Mouse (Mus musculus) embryonic facial prominence, embryonic 14.5 days (tissue): ENCODE measurements around the gene Ep300. TPM values are rescaled to one million over a fixed set of nuclear protein-coding genes. Genes with fewer than 3 reads are reported as not detected.
A peak's percentile ranks its signal among the peaks of the same experiment; 100 is the strongest.

Experiments used
- ATAC-seq: fragments of 200-750 bp; cut with Nextera tagmentation; 2 replicates; pipeline ENCODE4 v1.8.0; 2017; ENCODE audit warnings: low read depth, moderate number of reproducible peaks, moderate TSS enrichment
- DNase-seq: peaks from one replicate; pipeline ENCODE4 v3.0.0-alpha.2; 2015; ENCODE audit warnings: low spot score
- H3K27ac ChIP-seq: fragments of 300-500 bp; sonication (generic); replicated peaks from 2 replicates; pipeline ENCODE4 v1.5.1; 2014; ENCODE audit warnings: low read depth, mild to moderate bottlenecking, low read length, moderate library complexity
- H3K27me3 ChIP-seq: fragments of 300-500 bp; sonication (generic); replicated peaks from 2 replicates; pipeline ENCODE4 v1.6.1; 2014; ENCODE audit warnings: low read length; ENCODE audit not compliant: control insufficient read depth, insufficient read depth
- H3K36me3 ChIP-seq: fragments of 300-500 bp; sonication (generic); 2 replicates; pipeline ENCODE4 v1.6.1; 2014; ENCODE audit warnings: low read length, mixed read lengths; ENCODE audit not compliant: control insufficient read depth, insufficient read depth
- H3K4me1 ChIP-seq: fragments of 300-500 bp; sonication (generic); 2 replicates; pipeline ENCODE4 v1.6.1; 2014; ENCODE audit warnings: antibody characterized with exemption, low read length; ENCODE audit not compliant: control insufficient read depth, insufficient read depth
- H3K4me2 ChIP-seq: fragments of 300-500 bp; sonication (generic); 2 replicates; pipeline ENCODE4 v1.6.1; 2014; ENCODE audit warnings: low read depth, mild to moderate bottlenecking, low read length, moderate library complexity, mixed read lengths
- H3K4me3 ChIP-seq: fragments of 300-500 bp; sonication (generic); 2 replicates; pipeline ENCODE4 v1.5.1; 2014; ENCODE audit warnings: low read depth, mild to moderate bottlenecking, low read length
- H3K9ac ChIP-seq: fragments of 300-500 bp; sonication (generic); 2 replicates; pipeline ENCODE4 v1.6.1; 2014; ENCODE audit warnings: low read depth, mild to moderate bottlenecking, low read length, moderate library complexity, mixed read lengths
- H3K9me3 ChIP-seq: fragments of 300-500 bp; sonication (generic); 2 replicates; pipeline ENCODE4 v1.6.1; 2016; ENCODE audit warnings: low read length; ENCODE audit not compliant: control insufficient read depth
- WGBS: fragments of 180-500 bp; shearing (Covaris S2); extraction: QIAGEN DNeasy Blood & Tissue Kit; methylation state at CpG from one replicate; pipeline ENCODE4 v1.1.7; 2014; 5-methylcytosine and 5-hydroxymethylcytosine counted together
- polyA plus RNA-seq: library from polyadenylated mRNA; unstranded; fragments of >200 nt; fragmentation: Nextera tagmentation; extraction: Ambion mirVana; gene quantifications from 2 replicates; pipeline ENCODE4 v1.2.1, GENCODE M21; 2014

Ep300 gene
- polyA plus RNA-seq, 1 experiment from 2014 or later = 22.7 TPM

DNA sequence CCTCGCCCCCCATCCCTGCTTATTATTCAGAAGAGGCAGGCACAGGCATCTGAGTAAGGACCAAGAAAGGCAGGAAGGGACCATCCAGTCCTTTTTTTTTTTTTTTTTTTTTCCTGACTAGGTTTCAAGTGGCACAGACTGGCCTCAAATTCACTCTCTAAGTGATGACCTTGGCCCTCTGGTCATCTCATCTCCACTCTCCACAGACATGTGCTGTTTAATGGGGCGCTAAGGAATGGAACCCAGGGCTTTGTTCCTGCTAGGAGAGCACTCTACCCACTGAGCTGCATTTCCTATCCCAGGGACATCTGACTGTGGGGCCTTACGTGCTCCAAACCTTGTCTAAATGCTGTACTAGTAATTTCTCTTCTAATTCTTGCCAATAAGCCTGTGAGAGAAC is 29.2 kb upstream of the Ep300 start:
- Histone ChIP-seq H3K27me3 (no peaks in the 10 kb centered on the region), H3K36me3 (no peaks in the 10 kb centered on the region), H3K27ac (no peak overlapping the region), H3K9me3 (no peaks in the 10 kb centered on the region), H3K4me1 (no peaks in the 10 kb centered on the region), H3K4me2 (no peak overlapping the region), H3K4me3 (no peak overlapping the region), H3K9ac (no peak overlapping the region)
- DNase-seq (no peak), ATAC-seq (no peak)
- WGBS = 69% methylated on average over 3 of the region's 3 CpGs

DNA sequence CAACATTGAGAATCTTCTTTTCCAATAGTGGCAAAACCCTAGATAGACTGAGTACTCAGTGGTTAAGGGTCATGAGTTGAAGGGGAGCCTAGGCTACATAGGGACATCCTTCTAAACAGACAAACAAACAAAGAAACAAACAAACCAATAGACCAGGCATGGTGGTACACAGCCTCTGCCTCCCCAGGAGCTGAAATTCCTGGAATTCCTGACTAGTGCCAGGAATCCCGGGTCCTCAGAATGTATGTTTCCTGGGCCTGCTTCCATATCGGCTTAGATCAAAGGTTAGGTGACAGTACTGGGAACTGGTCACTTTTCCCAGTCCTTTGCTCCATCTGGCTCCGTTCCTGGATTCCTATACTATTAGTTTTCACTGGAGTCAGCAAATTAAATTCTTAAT is 23.6 kb upstream of the Ep300 start:
- DNase-seq (no peak), ATAC-seq (no peak)
- Histone ChIP-seq H3K9me3 (no peaks in the 10 kb centered on the region), H3K9ac (no peak overlapping the region), H3K27me3 (no peaks in the 10 kb centered on the region), H3K4me3 (no peak overlapping the region), H3K36me3 (no peaks in the 10 kb centered on the region), H3K4me2 (no peak overlapping the region), H3K27ac (no peak overlapping the region), H3K4me1 (no peaks in the 10 kb centered on the region)
- 48% methylated on average over 3 of the region's 3 CpGs for WGBS

DNA sequence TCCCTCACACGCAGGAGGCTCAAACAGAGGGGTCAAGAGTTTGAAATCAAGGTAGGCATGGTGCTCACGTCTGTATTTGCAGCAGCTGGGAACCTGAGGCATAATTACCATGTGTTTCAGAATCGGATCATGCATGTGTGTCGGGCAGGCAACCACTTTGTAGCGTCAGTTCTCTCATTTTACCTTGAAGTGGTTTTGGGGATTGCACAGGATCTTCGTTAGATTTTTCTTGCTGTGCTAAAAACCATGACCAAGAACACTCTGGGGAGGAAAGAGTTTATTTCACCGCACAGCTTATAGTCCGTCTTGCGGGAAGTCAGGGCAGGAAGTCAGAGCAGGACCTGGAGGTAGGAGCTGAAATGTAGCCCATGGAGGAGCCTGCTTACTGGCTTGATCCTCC is 23.2 kb upstream of the Ep300 start:
- Histone ChIP-seq H3K27ac (no peak overlapping the region), H3K27me3 (no peaks in the 10 kb centered on the region), H3K9ac (no peak overlapping the region), H3K9me3 (no peaks in the 10 kb centered on the region), H3K4me1 (no peaks in the 10 kb centered on the region), H3K36me3 (no peaks in the 10 kb centered on the region), H3K4me2 (no peak overlapping the region), H3K4me3 (no peak overlapping the region)
- no peak for ATAC-seq
- DNase-seq = no peak
- 67% methylated on average over 9 of the region's 9 CpGs for WGBS

DNA sequence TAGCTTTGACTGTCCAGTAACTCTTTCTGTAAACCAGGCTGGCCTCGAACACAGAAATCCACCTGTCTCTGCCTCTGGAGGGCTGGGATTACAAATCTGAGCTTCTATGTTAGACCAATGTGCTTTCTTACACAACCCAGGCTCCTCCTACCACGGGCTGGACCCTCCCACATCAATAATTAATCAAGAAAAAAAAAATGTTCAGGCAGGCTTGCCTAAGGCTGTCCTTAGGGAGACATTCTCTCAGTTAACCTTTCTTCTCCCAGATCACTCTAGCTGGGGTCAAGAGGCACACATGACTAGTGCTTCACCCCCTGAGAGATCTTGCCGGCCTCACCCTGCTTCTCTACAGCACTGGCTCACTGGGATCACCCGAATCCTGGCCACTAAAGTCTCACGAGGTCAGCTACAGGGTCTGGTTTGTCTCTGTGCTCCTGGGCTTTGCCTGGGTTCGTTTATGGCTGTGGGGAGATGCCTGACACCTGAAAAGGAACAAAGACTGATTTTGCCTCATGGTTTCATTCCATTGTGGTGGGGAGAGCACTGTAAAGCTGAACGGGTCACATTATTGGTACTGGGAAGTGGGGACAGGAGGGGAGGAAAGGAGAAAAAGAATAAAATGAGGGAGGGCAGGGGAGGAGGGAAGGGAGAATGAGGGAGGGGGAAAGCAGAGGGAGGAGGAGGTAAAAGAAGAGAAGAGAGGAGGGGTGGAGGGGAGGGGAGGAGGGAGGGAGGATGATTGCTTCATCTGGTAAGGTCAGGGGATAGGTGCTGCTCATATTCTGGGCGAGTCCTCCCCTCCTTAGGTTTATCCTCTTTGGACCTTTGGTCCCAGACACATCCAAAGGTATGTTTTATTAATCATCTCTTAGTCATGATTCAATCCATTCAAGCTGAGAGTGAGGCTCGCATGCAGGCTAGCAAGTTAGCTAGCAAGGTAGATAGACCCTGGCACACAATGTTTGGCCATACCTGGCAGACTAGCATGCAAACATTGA is 22.4 kb upstream of the Ep300 start:
- DNase-seq = no peak
- H3K27me3 ChIP-seq = no peaks in the 10 kb centered on the region
- WGBS = 52% methylated on average over 9 of the region's 9 CpGs

DNA sequence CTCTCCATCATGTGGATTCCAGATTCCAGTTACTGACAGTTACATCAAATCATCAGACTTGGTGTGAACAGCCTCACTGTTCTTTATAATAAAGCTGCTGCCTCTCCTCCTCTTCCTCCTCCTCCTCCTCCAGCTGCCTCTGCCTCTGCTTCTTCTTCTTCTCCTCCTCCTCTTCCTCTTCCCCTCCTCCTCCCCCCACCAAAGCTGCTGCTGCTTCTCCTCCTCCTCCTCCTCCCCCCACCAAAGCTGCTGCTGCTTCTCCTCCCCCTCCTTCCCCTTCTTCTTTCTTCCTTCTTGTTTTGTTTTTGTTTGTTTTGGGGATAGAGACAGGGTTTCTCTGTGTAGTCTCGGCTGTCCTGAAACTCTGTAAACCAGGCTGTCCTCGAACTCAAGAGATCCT is 17.1 kb upstream of the Ep300 start:
- Histone ChIP-seq H3K9me3 (no peaks in the 10 kb centered on the region), H3K9ac (no peak overlapping the region), H3K27me3 (no peaks in the 10 kb centered on the region), H3K4me1 (no peaks in the 10 kb centered on the region), H3K27ac (no peak overlapping the region), H3K4me2 (no peak overlapping the region), H3K36me3 (no peaks in the 10 kb centered on the region), H3K4me3 (no peak overlapping the region)
- 30% methylated on average over 2 of the region's 2 CpGs for WGBS
- no peak for ATAC-seq
- DNase-seq = no peak

More for the DNA sequence above, 22.4 kb upstream of the Ep300 start:
- Histone ChIP-seq H3K27ac (no peak overlapping the region), H3K36me3 (no peaks in the 10 kb centered on the region), H3K4me2 (no peak overlapping the region), H3K4me1 (no peaks in the 10 kb centered on the region), H3K9ac (no peak overlapping the region), H3K9me3 (no peaks in the 10 kb centered on the region), H3K4me3 (no peak overlapping the region)
- ATAC-seq = no peak

DNA sequence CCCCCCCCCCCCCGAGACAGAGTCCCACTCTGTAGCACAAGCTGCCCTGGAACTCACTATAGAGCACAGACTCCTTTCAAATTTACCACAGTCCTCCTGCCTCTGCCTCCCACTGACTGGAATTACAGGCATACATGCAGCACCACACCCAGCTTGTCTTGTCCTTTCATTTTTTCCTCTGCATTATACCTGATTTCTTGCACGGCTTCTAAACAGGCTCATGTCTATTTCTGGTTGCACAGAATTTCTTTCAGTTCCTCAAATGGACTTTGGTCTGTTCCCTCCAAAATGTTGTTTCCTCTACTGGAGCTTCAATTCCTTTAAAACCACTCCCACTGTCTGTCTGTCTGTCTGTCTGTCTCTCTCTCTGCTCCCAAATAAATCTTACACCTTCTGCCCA is 16.6 kb upstream of the Ep300 start:
- Histone ChIP-seq H3K4me1 (no peaks in the 10 kb centered on the region), H3K9ac (no peak overlapping the region), H3K27ac (no peak overlapping the region), H3K9me3 (no peaks in the 10 kb centered on the region), H3K27me3 (no peaks in the 10 kb centered on the region), H3K4me3 (no peak overlapping the region), H3K4me2 (no peak overlapping the region), H3K36me3 (no peaks in the 10 kb centered on the region)
- DNase-seq (no peak), ATAC-seq (no peak)
- 87% methylated on average over 1 of the region's 2 CpGs for WGBS

DNA sequence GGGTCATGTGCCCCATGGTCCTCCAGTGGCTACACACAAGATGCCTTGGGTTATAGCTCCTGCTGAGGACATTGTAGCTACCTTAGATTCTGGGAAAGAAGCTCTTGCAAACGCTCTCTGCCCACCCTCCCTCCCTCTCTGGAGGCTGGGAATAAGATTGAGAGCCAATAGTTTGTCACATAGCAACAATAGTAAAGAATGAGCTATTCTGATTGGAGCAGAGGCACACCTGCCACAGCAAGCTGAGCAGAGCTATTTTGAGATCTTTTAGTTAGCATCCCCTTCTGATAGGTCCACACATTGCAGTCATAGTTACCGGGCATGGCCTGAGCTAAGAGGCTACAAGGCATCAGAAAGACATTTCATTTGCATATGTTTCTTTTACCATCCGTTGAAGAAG is 8.2 kb upstream of the Ep300 start:
- Histone ChIP-seq H3K9me3 (no peaks in the 10 kb centered on the region), H3K27ac (no peak overlapping the region), H3K4me2 (no peak overlapping the region), H3K27me3 (no peaks in the 10 kb centered on the region), H3K36me3 (no peaks in the 10 kb centered on the region), H3K4me1 (no peaks in the 10 kb centered on the region), H3K4me3 (no peak overlapping the region), H3K9ac (no peak overlapping the region)
- ATAC-seq = 0 out of 2 replicates have a peak, but pooled peaks have one; percentile 53
- 10% methylated on average over 3 of the region's 3 CpGs for WGBS
- no peak for DNase-seq

DNA sequence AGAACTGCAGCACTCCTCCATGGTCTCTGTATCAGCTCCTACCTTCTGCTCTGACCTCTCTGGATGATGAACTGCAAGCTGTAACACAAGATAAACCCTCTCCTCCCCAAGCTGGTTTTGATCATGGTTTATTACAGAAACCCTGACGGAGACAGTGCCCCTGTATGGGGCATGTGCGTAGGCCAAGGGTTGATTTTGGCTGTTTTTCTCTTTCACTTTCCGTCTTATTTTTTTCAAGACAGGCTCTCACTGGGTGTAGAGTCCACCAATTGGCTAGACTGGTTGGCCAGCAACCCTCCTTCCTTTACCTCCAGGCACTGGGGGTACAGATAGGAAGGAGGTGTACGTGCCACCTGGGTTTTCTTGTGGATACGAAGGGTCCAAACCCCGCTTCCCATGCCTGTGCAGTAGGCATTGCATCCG is 7.4 kb upstream of the Ep300 start:
- Histone ChIP-seq H3K9me3 (no peaks in the 10 kb centered on the region), H3K36me3 (no peaks in the 10 kb centered on the region), H3K27ac (no peak overlapping the region), H3K9ac (no peak overlapping the region), H3K4me2 (no peak overlapping the region), H3K4me1 (no peaks in the 10 kb centered on the region), H3K27me3 (no peaks in the 10 kb centered on the region), H3K4me3 (no peak overlapping the region)
- WGBS = 85% methylated on average over 7 of the region's 7 CpGs
- ATAC-seq (no peak), DNase-seq (no peak)

DNA sequence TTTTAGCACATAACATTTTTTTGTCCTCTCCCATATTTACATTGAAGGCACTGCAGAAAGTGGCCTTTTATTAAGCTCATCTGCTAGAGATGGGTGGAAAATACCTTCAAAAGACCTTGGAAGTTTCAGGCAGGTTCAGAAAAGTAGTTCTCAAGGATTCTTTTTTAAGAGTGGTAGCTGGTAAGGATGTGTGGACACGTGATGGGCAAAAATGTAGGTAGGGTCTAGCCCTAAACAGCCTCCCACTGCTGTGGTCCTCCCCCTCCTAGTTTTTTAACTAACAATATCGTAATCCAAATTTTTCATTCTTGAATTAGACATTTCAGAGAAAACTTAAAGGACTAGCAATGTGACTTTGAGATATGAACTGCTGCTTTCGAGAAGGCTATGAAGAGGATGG is 685 bp upstream of the Ep300 start:
- peak overlapping the region; percentile 75 for H3K27ac ChIP-seq
- H3K4me3 ChIP-seq = peak overlapping the region; percentile 93
- H3K4me2 ChIP-seq = peak overlapping the region; percentile 59
- no peaks in the 10 kb centered on the region for H3K9me3 ChIP-seq
- no peak for ATAC-seq
- peak overlapping the region; percentile 100 for H3K9ac ChIP-seq
- peaks cover 7% of the 10 kb centered on the region for H3K4me1 ChIP-seq
- no peaks in the 10 kb centered on the region for H3K27me3 ChIP-seq
- WGBS = 9% methylated on average over 3 of the region's 3 CpGs
- peaks cover 9% of the 10 kb centered on the region for H3K36me3 ChIP-seq
- DNase-seq = no peak
